Mouse (Mus musculus) liver, adult 2 months (tissue): ENCODE results near the gene Phf5a. TPM values are rescaled to one million over a fixed set of nuclear protein-coding genes. Genes with fewer than 3 reads are reported as not detected.

Experiments used
- DNase-seq: peaks from one replicate; pipeline ENCODE4 v3.0.0-alpha.2; 2011; ENCODE audit warnings: low read depth, low spot score; ENCODE audit errors: extremely low read depth
- H3K27ac ChIP-seq: fragments of 200-500 bp; replicated peaks from 2 replicates; pipeline ENCODE4 v1.5.1; 2012; ENCODE audit warnings: low read depth, mild to moderate bottlenecking, control low read depth, inconsistent platforms, low read length; ENCODE audit not compliant: insufficient read depth
- H3K27me3 ChIP-seq: fragments of 200-500 bp; 2 replicates; pipeline ENCODE4 v1.6.1; 2012; ENCODE audit warnings: mild to moderate bottlenecking, moderate library complexity, low read length, inconsistent platforms; ENCODE audit not compliant: control insufficient read depth, insufficient read depth
- H3K36me3 ChIP-seq: fragments of 200-500 bp; 2 replicates; pipeline ENCODE4 v1.6.1; 2012; ENCODE audit warnings: low read length, inconsistent platforms; ENCODE audit not compliant: control insufficient read depth, insufficient read depth
- H3K4me1 ChIP-seq: fragments of 200-500 bp; 2 replicates; pipeline ENCODE4 v1.6.1; 2011; ENCODE audit warnings: low read length; ENCODE audit not compliant: control insufficient read depth, insufficient read depth
- H3K4me3 ChIP-seq: fragments of 200-500 bp; 2 replicates; pipeline ENCODE4 v1.5.1; 2011; ENCODE audit warnings: low read depth, mild to moderate bottlenecking, control low read depth, low read length, moderate library complexity; ENCODE audit not compliant: insufficient read depth
- H3K79me2 ChIP-seq: fragments of 200-500 bp; 2 replicates; pipeline ENCODE4 v1.6.1; 2012; ENCODE audit warnings: inconsistent platforms, mild to moderate bottlenecking, low read length, moderate library complexity; ENCODE audit not compliant: control insufficient read depth, insufficient read depth
- H3K9ac ChIP-seq: fragments of 200-500 bp; 2 replicates; pipeline ENCODE4 v1.6.1; 2012; ENCODE audit warnings: low read depth, mild to moderate bottlenecking, control low read depth, inconsistent platforms, low read length
- CTCF ChIP-seq: fragments of 200-500 bp; IDR thresholded peaks from 2 replicates; pipeline ENCODE4 v1.5.1; 2011; ENCODE audit warnings: low read depth, low read length, control low read depth
- POLR2A ChIP-seq: fragments of 200-500 bp; IDR thresholded peaks from 2 replicates; pipeline ENCODE4 v1.6.1; 2011; ENCODE audit warnings: low read length, control low read depth; ENCODE audit not compliant: insufficient read depth; ENCODE audit errors: extremely low read depth
- WGBS: fragments of 180-500 bp; shearing (Covaris S2); methylation state at CpG from one replicate; pipeline ENCODE4 v1.1.7; 2018; 5-methylcytosine and 5-hydroxymethylcytosine counted together
- polyA plus RNA-seq: library from polyadenylated mRNA; depleted of rRNA; stranded (reverse); fragments of >200 nt; gene quantifications from 2 replicates; pipeline ENCODE4 v1.2.3, GENCODE M21; 2012
- total RNA-seq: library from RNA; depleted of rRNA; stranded (reverse); fragments of >200 nt; gene quantifications from 2 replicates; pipeline ENCODE4 v1.2.3, GENCODE M21; 2014

Phf5a gene
- total and polyA plus RNA-seq, 2 experiments = 12.3 to 28.7 TPM

DNA sequence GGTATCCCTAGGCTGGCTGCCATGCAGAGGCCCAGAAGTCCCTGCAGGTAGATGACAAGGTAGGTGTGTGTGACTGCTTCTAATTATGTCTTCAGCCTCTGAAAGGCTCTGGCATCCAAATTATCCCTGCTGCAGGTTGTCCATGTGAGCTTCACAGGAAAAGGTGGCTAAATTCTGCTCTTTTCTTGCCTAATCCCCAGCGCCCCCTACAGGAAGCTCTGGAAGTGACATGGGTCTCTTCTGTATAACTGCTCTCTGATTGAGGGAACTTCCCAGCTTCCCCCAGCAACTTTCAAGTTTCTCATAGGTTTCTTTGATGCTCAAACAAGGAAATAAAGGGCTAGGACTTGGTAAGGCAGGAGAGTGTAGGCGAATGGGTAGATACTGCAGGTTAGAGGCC, 33.2 kb upstream of the Phf5a start:
- WGBS = 52% methylated on average over 2 of the region's 2 CpGs
- no peak overlapping the region for H3K27ac ChIP-seq
- H3K4me3 ChIP-seq = no peak overlapping the region
- H3K27me3 ChIP-seq = no peaks in the 10 kb centered on the region
- H3K36me3 ChIP-seq = peaks cover 59% of the 10 kb centered on the region
- H3K4me1 ChIP-seq = no peaks in the 10 kb centered on the region
- H3K79me2 ChIP-seq = peaks cover 12% of the 10 kb centered on the region; the same call in 1 of the 2 replicates
- peak; percentile 52 for DNase-seq
- no peak overlapping the region for H3K9ac ChIP-seq
- TF ChIP-seq CTCF (peak; percentile 27; the same call in 1 of the 2 replicates), POLR2A (no peak)

- DNase-seq = peak; percentile 78
- Histone ChIP-seq H3K36me3 (peaks cover 50% of the 10 kb centered on the region), H3K4me1 (peaks cover 23% of the 10 kb centered on the region), H3K9ac (no peak overlapping the region), H3K4me3 (no peak overlapping the region), H3K27ac (peak overlapping the region; percentile 70), H3K79me2 (peaks cover 16% of the 10 kb centered on the region), H3K27me3 (no peaks in the 10 kb centered on the region)
- WGBS = 15% methylated on average over 2 of the region's 2 CpGs
- TF ChIP-seq POLR2A = no peak
- TF ChIP-seq CTCF = no peak
These were observed 27.0 kb upstream of the Phf5a start for GRCm38 (mm10) chr15:81898751-81899150.

DNA sequence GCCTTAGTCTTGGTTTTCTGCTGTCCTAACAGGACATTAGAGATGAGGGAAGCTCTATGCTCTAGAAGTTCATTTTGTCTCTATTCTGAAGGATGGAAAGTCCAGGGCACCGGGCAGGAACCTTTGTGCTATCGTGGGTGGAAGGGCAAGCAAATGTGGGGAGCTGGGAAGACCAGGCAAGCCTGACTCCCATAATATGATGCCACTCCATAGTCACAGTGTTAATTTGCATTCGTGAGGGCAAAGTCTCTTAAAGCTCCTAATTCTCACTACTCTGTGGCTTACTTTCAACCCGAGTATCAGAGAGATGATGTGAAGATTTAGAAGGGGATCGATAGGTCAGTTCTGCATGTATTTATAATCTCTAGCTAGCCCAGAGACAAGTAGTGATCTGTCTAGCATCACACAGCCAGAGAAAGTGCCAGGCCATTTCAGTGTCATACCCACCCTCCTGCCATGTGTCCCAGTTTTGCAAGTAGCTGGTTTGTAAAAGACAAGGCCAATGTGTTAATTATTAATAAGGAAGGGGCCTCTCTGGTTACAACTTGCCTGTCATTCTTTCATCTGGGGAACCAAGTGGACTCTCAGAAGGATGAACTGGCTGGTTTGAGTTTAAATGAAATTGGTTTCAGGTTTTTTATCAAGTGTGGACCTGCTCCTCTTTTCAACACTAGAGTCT, 26.0 kb upstream of the Phf5a start:
- WGBS = 32% methylated on average over 5 of the region's 5 CpGs
- peaks cover 23% of the 10 kb centered on the region for H3K4me1 ChIP-seq
- peak overlapping the region; percentile 78 for H3K27ac ChIP-seq
- peak; percentile 97 for DNase-seq
- no peaks in the 10 kb centered on the region for H3K27me3 ChIP-seq
- no peak overlapping the region for H3K4me3 ChIP-seq
- peaks cover 16% of the 10 kb centered on the region for H3K79me2 ChIP-seq
- H3K36me3 ChIP-seq = peaks cover 47% of the 10 kb centered on the region
- no peak for TF ChIP-seq POLR2A
- TF ChIP-seq CTCF = no peak
- H3K9ac ChIP-seq = no peak overlapping the region

DNA sequence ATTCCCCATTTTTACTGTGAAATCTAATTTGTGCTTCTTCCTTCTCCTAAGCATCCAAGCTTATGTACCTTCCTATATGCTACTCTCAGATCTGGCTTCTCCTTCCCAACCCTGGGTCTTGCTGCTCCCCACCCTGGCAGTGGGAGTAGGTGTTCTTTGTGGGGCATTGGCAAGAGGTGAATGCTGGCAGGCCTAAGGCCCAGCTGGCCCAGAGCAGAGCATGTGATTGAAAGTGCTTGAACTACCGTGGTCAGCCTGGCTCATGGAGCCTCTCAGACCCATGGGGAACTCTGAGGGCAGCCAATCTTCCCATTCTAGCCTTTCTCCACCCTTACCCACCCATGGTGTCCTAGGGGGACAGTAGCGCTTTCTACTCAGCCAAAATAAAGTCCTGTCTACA, 24.7 kb upstream of the Phf5a start:
- Histone ChIP-seq H3K79me2 (peaks cover 18% of the 10 kb centered on the region), H3K9ac (no peak overlapping the region), H3K27me3 (no peaks in the 10 kb centered on the region), H3K4me3 (no peak overlapping the region), H3K27ac (no peak overlapping the region), H3K36me3 (peaks cover 48% of the 10 kb centered on the region), H3K4me1 (peaks cover 29% of the 10 kb centered on the region)
- TF ChIP-seq POLR2A (no peak), CTCF (no peak)
- peak; percentile 55 for DNase-seq
- 59% methylated on average over 2 of the region's 2 CpGs for WGBS

DNA sequence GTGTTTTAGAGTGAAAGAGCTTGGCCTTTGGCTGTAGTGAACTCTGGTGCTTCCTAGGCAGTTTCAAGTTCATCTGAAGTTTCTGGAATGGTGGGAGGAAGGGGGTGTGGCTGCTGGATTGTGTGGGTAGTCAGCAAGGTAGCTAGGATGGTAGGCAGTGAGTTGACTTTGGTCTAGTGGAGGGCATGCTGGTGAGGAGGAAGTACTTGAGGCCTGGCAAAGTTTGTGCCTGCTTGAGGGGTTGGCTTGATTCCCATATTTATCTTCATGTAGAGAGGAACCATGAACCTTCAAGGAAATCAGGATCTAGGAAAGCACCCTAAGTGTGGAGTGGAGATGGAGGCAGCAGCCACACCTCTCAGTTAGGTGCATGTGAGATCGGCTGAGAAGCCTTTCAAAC, 22.3 kb upstream of the Phf5a start:
- H3K4me3 ChIP-seq = no peak overlapping the region
- H3K27me3 ChIP-seq = no peaks in the 10 kb centered on the region
- peaks cover 8% of the 10 kb centered on the region for H3K79me2 ChIP-seq
- DNase-seq = peak; percentile 47
- H3K9ac ChIP-seq = no peak overlapping the region
- no peak overlapping the region for H3K27ac ChIP-seq
- TF ChIP-seq CTCF (no peak), POLR2A (no peak)
- peaks cover 50% of the 10 kb centered on the region for H3K36me3 ChIP-seq
- WGBS = 80% methylated on average over 1 of the region's 1 CpGs
- peaks cover 27% of the 10 kb centered on the region for H3K4me1 ChIP-seq
